Mouse (Mus musculus) hindbrain, postnatal 0 days (tissue): ENCODE measurements around the gene Notch1. TPM values are rescaled to one million over a fixed set of nuclear protein-coding genes. Genes with fewer than 3 reads are reported as not detected.

Source experiments
- ATAC-seq: fragments of 200-750 bp; cut with Nextera tagmentation; 2 replicates; pipeline ENCODE4 v1.8.0; 2017; ENCODE audit warnings: mild to moderate bottlenecking, moderate TSS enrichment, moderate library complexity
- DNase-seq: peaks from one replicate; pipeline ENCODE4 v3.0.0-alpha.2; 2015; ENCODE audit warnings: low spot score
- H3K27ac ChIP-seq: fragments of 300-500 bp; sonication (generic); 2 replicates; pipeline ENCODE4 v1.5.1; 2014; ENCODE audit warnings: mild to moderate bottlenecking
- H3K27me3 ChIP-seq: fragments of 300-500 bp; sonication (generic); 2 replicates; pipeline ENCODE4 v1.6.1; 2014; ENCODE audit warnings: low read length, mixed read lengths; ENCODE audit not compliant: insufficient read depth
- H3K36me3 ChIP-seq: fragments of 300-500 bp; sonication (generic); 2 replicates; pipeline ENCODE4 v1.6.1; 2014; ENCODE audit warnings: low read length, mixed read lengths; ENCODE audit not compliant: insufficient read depth
- H3K4me1 ChIP-seq: fragments of 300-500 bp; sonication (generic); 2 replicates; pipeline ENCODE4 v1.6.1; 2014; ENCODE audit warnings: antibody characterized with exemption, low read length, mixed read lengths; ENCODE audit not compliant: insufficient read depth
- H3K4me2 ChIP-seq: fragments of 300-500 bp; sonication (generic); 2 replicates; pipeline ENCODE4 v1.6.1; 2014; ENCODE audit warnings: low read depth, mild to moderate bottlenecking, low read length, moderate library complexity, mixed read lengths
- H3K4me3 ChIP-seq: fragments of 300-500 bp; sonication (generic); 2 replicates; pipeline ENCODE4 v1.5.1; 2014; ENCODE audit warnings: low read length
- H3K9ac ChIP-seq: fragments of 300-500 bp; sonication (generic); replicated peaks from 2 replicates; pipeline ENCODE4 v1.6.1; 2014; ENCODE audit warnings: mild to moderate bottlenecking, low read length, moderate library complexity, mixed read lengths
- H3K9me3 ChIP-seq: fragments of 300-500 bp; sonication (generic); 2 replicates; pipeline ENCODE4 v1.6.1; 2016; ENCODE audit warnings: low read length, mixed read lengths
- CTCF ChIP-seq: IDR thresholded peaks from 2 replicates; pipeline ENCODE4 v1.5.1; 2016; ENCODE audit warnings: antibody characterized with exemption, control low read depth, low read depth
- WGBS: fragments of 180-500 bp; shearing (Covaris S2); extraction: QIAGEN DNeasy Blood & Tissue Kit; methylation state at CpG from one replicate; pipeline ENCODE4 v1.1.7; 2014; 5-methylcytosine and 5-hydroxymethylcytosine counted together
- polyA plus RNA-seq: library from polyadenylated mRNA; unstranded; fragments of >200 nt; fragmentation: Nextera tagmentation; extraction: Ambion mirVana; gene quantifications from 2 replicates; pipeline ENCODE4 v1.2.1, GENCODE M21; 2015
- total RNA-seq: library from RNA; depleted of rRNA; stranded (reverse); fragments of >200 nt; gene quantifications from 2 replicates; pipeline ENCODE4 v1.2.3, GENCODE M21; 2014; rRNA removed

Gene Notch1
- total RNA-seq, result 75.2 and 75.9 TPM in 2 replicates
- 9.2 and 10.0 TPM in 2 replicates for polyA plus RNA-seq

DNA sequence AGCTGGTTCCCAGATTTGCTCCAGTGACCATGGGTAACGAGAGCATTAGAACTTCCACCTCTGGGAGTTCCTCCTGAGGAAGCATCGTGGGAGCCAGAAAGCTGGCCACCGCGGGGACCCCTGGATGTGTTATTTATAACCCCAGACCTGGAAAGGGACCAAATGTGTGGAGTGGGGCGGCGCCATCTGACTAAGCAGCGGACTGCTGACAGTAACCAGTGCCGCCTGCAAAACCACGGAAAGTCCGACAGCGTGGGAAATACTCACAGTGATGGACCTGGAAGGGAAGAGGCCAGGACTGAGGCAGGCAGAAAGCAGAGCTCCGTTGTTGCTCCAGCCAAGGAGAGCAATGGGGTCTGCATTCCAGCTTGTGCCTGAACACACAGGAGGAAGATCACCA, at the start of gene Notch1:
Notch1 (minus strand) TSS at position 389 of the 400 bp plus-strand sequence.
- H3K4me3 ChIP-seq, result no peak within 1 kb of the TSS
- peak within 1 kb of the TSS; percentile 60; the same call in 1 of the 2 replicates for H3K27ac ChIP-seq
- 0 out of 2 replicates have a peak, but pooled peaks cover 12% of the 10 kb centered on the region for H3K4me1 ChIP-seq
- H3K27me3 ChIP-seq, result no peaks in the 10 kb centered on the region
- H3K9me3 ChIP-seq, result no peaks in the 10 kb centered on the region
- H3K9ac ChIP-seq, result no peak within 1 kb of the TSS
- DNase-seq, result peak; percentile 75
- no peak for TF ChIP-seq CTCF
- H3K36me3 ChIP-seq, result no peaks in the 10 kb centered on the region
- WGBS, result 22% methylated on average over 12 of the region's 12 CpGs
- ATAC-seq, result peak; percentile 80
- peak within 1 kb of the TSS; percentile 21; the same call in 1 of the 2 replicates for H3K4me2 ChIP-seq

DNA sequence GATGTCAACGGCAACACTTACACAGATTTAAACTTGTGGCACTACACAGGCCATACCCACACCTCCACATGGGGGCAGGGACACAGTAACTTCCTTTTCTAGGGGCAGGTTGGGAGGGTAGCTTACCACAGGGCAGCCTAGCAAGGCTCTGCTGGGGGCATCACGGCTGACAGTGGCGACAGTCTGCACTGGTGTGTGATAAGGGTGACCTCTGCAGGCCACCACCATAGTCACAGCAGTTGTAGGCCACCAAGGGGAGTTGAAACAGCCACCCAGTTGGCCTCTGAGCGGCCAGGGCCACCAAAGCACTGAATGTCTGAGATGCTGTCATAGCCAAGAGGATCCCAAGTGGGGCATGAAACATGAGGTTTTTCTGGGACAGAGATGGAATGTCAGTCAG, 49.8 kb upstream of the Notch1 start:
- no peaks in the 10 kb centered on the region for H3K27me3 ChIP-seq
- H3K4me1 ChIP-seq, result no peaks in the 10 kb centered on the region
- no peaks in the 10 kb centered on the region for H3K36me3 ChIP-seq
- no peak overlapping the region for H3K4me3 ChIP-seq
- no peak overlapping the region for H3K9ac ChIP-seq
- no peak overlapping the region for H3K27ac ChIP-seq
- no peaks in the 10 kb centered on the region for H3K9me3 ChIP-seq
- DNase-seq, result peak; percentile 58
- peak; percentile 60 for ATAC-seq
- TF ChIP-seq CTCF, result peak; percentile 76
- no peak overlapping the region for H3K4me2 ChIP-seq
- 19% methylated on average over 4 of the region's 4 CpGs for WGBS

GRCm38 (mm10) chr2:26561351-26562016, 45.0 kb upstream of the Notch1 start:
- Histone ChIP-seq H3K27ac (no peak overlapping the region), H3K36me3 (no peaks in the 10 kb centered on the region), H3K9ac (no peak overlapping the region), H3K9me3 (no peaks in the 10 kb centered on the region), H3K27me3 (no peaks in the 10 kb centered on the region), H3K4me3 (no peak overlapping the region), H3K4me1 (no peaks in the 10 kb centered on the region), H3K4me2 (no peak overlapping the region)
- WGBS, result 42% methylated on average over 6 of the region's 6 CpGs
- ATAC-seq, result peak; percentile 66; the same call in 1 of the 2 replicates
- TF ChIP-seq CTCF, result peak; percentile 98
- peak; percentile 76 for DNase-seq

DNA sequence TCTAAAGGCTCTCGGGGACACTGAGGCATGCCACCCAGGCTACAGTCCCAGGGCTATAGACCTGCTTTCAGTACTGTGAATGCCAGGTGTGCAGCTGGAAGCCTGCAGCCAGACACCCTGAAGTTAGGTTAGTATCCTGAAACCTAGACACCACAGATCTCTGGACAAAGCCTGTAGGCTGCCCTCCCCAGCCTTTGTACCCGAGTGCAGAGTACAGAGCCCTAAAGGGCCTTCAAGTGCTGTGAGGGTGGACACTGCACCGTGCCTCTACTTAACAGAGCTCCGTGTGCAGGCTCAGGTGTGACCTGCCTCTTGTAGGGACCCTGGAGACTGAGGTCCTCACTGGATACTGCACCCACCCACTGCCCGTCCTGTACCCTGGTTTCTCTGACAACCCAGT, 44.0 kb upstream of the Notch1 start:
- no peak for TF ChIP-seq CTCF
- WGBS, result 72% methylated on average over 5 of the region's 5 CpGs
- Histone ChIP-seq H3K4me3 (no peak overlapping the region), H3K27me3 (no peaks in the 10 kb centered on the region), H3K4me2 (no peak overlapping the region), H3K27ac (no peak overlapping the region), H3K9ac (no peak overlapping the region), H3K4me1 (no peaks in the 10 kb centered on the region), H3K36me3 (no peaks in the 10 kb centered on the region), H3K9me3 (no peaks in the 10 kb centered on the region)
- DNase-seq (no peak), ATAC-seq (no peak)

- no peak for ATAC-seq
- no peak for TF ChIP-seq CTCF
- H3K9me3 ChIP-seq, result no peaks in the 10 kb centered on the region
- H3K9ac ChIP-seq, result no peak overlapping the region
- H3K4me2 ChIP-seq, result no peak overlapping the region
- WGBS, result 64% methylated on average over 4 of the region's 4 CpGs
- DNase-seq, result no peak
- no peaks in the 10 kb centered on the region for H3K4me1 ChIP-seq
- H3K4me3 ChIP-seq, result no peak overlapping the region
- no peaks in the 10 kb centered on the region for H3K36me3 ChIP-seq
- H3K27me3 ChIP-seq, result no peaks in the 10 kb centered on the region
- no peak overlapping the region for H3K27ac ChIP-seq
These were observed 40.1 kb upstream of the Notch1 start for GRCm38 (mm10) chr2:26556535-26556993.

- H3K36me3 ChIP-seq, result no peaks in the 10 kb centered on the region
- no peak for TF ChIP-seq CTCF
- no peak overlapping the region for H3K4me2 ChIP-seq
- ATAC-seq (no peak), DNase-seq (peak; percentile 35)
- H3K27me3 ChIP-seq, result no peaks in the 10 kb centered on the region
- H3K9me3 ChIP-seq, result no peaks in the 10 kb centered on the region
- 67% methylated on average over 4 of the region's 4 CpGs for WGBS
- H3K4me3 ChIP-seq, result no peak overlapping the region
- no peak overlapping the region for H3K9ac ChIP-seq
- H3K4me1 ChIP-seq, result peaks cover 8% of the 10 kb centered on the region; the same call in 1 of the 2 replicates
- H3K27ac ChIP-seq, result no peak overlapping the region
These were observed 38.6 kb upstream of the Notch1 start for GRCm38 (mm10) chr2:26555076-26555475.

DNA sequence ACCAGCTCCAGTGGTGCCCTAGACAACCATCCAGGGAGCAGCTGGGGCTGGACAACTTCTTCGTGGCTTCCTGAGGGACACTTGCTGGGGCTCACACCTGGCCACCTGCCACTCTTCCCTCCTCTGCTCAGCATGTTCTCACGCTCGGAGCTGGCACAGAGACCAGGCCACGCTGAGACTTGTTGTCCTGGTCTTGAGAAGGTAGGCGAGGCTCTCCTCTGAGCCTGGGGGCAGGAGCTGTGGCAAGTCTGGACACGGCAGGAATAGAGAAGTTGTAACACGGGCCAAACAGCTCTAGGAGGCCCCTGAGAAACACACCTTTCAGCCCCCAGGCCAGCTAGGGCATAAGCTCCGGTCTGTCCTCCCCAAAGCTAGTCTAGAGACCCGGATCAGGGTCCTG, 37.4 kb upstream of the Notch1 start:
- Histone ChIP-seq H3K27ac (no peak overlapping the region), H3K27me3 (no peaks in the 10 kb centered on the region), H3K9ac (no peak overlapping the region), H3K4me1 (peaks cover 10% of the 10 kb centered on the region; the same call in 1 of the 2 replicates), H3K4me3 (no peak overlapping the region), H3K36me3 (no peaks in the 10 kb centered on the region), H3K9me3 (no peaks in the 10 kb centered on the region), H3K4me2 (no peak overlapping the region)
- ATAC-seq (no peak), DNase-seq (no peak)
- WGBS, result 69% methylated on average over 9 of the region's 9 CpGs
- TF ChIP-seq CTCF, result no peak
